Mouse (Mus musculus) yolk sac, embryonic 10.5 days (tissue): ENCODE results near the gene Ercc8.

Experiments used
- DNase-seq: peaks from one replicate; pipeline ENCODE4 v3.0.0-alpha.2; 2017; ENCODE audit warnings: low spot score

Ercc8 gene

DNA sequence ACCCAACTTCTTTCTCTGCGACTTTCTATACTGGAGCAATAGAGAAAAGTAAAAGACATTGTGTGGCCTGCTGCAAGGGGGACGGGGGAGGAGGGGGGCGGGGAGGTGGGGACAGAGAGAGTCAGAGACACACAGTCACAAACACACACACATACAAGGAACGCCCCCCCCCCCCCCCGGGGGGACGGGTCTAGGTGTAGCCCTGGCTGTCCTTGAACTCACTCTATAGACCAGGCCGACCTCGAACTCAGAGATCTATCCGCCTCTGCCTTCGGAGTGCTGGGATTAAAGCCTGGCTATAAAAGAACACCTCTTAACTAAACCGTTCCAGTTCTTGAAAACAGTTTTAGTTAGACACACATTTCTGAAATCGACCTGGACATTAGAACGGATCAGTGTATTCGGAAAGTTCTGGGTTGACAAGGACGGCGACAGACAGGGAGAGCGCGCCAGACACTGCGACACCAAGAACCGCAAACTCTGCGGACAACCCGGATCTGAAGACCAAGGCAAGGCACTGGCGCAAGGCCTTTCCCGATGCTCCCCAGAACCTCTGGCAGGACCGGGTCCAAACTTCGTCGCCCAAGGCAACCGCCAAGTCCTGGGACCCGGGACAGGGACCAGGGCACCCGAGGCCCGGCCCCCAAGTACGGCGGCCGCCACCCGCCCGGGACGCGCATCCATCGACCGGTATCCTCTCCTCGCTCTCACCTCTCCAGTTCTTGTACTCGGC lies 633 bp upstream of the Ercc8 start:
- no peak for DNase-seq

GRCm38 (mm10) chr13:108159241-108159575 lies 677 bp downstream of the Ercc8 start:
- DNase-seq = no peak

DNA sequence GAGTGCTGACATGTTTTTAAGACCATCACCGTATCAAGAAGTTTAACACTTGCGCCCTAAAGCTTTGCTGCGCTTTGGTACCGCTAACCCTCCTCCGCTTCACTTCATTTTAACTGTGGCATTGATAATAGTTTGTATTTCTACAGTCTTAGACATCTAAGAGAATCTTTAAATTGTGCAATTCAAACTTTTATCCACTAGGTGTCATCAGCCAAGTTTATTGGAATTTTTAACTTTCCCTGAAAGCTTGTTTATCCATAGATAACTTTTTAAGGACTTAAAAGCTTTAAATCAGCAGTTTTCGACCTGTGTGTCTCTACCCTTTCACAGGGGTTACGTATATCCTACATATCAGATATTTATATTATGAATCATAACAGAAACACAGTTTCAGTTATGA lies 1.4 kb downstream of the Ercc8 start:
- no peak for DNase-seq

DNA sequence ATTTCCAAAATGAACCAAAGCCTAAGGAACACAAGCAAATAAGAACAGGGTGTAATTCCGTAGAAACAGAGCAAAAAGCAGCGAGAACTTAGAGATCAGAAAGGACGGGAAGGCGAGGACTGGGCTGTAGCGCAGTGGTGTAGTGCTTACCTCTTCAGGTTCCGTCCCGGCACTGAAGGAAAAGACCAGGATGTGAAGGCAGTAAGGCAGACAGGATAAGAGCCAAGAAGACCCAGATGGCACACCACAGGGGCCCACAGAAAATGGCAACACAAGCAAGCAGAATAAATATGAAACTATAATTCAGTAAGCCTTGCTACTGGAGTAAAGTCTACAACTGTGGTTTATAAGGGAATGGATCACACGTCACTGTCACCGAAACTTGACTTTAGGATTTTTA lies 5.4 kb downstream of the Ercc8 start:
- no peak for DNase-seq

DNA sequence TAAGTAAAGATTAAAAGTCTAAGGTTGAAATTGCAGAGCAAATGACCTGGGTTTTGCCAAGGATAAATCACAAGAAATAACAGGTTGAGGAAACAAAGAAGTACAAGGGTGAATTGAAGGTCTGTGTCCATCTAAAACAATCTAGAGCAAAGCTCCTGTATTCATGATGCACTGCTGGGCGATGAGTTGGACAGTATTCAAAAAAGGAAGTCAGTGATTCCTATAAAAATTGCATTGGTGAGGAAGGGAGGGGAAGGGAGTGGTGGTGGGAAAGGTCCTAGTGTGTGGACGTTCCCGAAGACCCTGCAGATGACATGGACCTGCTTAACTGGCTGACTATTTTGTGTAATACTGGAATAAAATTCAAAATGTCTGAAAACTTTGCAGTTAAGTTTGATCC lies 6.1 kb downstream of the Ercc8 start:
- no peak for DNase-seq

DNA sequence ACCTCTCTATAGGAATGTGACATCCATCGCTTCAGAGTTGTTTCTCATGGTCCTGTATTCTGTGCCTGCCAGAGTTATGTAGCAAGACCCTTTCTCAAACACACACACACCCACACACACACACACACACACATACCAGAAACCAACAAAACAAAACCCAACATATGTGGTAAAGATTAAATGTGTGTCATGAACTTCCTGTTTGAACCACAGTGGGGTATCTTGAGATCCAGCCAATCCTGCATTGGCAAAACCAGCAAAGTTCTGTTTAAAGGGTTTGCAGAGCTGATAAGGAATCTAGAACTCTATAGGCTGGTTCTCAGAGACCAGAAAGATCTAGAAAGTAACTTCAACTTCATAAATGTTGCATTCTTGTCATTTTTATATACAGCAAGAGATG lies 11.5 kb downstream of the Ercc8 start:
- DNase-seq = no peak

- no peak for DNase-seq
Measured at GRCm38 (mm10) chr13:108170511-108170910, 12.0 kb downstream of the Ercc8 start.

DNA sequence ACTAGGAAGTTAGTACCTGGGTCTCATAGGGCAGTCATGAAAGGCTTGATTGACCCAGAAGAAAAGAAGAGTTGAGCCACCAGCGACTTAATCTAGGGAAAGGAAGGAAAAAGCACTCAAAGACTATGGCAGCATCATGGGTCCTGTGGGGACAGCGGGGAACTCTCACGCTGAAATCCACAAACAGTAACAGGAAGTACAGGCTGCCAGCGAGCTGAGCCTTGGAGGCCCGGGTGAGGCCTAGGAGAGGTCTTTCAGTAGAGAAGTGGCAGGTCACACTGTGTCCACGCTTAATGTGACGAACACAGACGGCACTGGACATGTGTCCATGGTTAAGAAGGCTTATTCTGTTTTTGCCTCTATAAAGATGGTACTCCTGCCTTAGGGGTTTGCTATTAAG lies 21.1 kb downstream of the Ercc8 start:
- no peak for DNase-seq

DNA sequence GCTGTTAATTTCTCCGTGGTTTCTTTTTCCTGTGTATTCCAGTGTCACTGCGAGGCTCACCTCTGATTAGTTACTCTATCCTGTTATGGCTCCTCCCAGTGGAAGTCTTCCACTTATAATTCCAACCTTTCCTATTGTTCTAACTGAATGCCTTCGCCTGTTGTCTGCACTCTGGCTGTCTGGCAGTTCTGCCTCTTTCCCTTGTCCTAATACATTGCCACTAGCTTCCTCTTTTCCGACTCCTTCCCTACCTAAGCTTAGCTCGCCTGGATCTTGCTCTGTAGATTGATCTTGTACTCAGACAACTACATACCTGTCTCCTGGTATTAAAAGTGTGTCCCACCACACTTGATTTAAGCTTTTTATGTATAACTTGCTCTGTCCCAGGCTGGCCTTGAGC lies 22.3 kb downstream of the Ercc8 start:
- no peak for DNase-seq

DNA sequence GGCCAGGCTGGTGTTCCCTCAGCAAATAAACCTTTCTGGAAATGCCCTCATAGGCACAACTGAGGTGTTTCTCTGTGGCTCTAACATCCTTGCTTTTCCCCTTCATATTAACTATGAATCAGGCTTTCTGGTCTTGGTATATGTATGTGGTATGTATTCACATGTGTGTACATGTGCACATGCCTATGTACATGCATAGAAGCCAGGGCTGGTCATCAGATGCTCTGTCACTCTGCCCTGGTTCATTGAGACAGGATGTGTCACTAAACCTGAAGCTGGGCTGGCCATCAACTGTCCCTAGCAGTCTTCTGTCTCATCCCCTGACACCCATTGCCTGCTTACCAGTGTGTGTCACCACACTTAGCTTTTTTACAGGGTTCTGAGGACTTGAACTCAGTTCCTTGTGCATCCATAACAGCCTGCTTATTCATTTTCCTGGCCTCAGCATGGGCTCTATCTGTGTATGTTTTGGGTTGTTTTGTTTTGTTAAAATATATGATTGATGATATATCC lies 26.3 kb downstream of the Ercc8 start:
- DNase-seq = no peak

DNA sequence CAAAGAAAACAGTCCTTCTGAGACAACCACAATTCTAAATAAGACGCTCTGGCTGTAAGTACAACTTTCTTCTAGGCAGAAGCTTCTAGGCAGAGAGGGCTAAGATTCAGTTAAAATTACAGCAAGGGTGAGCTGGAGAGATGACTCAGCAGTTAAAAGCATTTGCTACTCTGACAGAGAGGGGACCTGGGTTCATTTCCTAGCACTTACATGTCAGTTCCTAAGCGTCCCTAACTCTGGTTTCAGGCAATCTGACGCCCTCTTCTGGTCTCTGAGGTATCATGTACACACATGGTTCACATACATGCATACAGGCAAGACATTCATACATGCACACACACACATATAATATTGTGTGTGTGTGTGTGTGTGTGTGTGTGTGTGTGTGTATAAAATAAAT lies 27.0 kb downstream of the Ercc8 start:
- DNase-seq = no peak

GRCm38 (mm10) chr13:108187994-108188393 lies 29.5 kb downstream of the Ercc8 start:
- DNase-seq = no peak

DNA sequence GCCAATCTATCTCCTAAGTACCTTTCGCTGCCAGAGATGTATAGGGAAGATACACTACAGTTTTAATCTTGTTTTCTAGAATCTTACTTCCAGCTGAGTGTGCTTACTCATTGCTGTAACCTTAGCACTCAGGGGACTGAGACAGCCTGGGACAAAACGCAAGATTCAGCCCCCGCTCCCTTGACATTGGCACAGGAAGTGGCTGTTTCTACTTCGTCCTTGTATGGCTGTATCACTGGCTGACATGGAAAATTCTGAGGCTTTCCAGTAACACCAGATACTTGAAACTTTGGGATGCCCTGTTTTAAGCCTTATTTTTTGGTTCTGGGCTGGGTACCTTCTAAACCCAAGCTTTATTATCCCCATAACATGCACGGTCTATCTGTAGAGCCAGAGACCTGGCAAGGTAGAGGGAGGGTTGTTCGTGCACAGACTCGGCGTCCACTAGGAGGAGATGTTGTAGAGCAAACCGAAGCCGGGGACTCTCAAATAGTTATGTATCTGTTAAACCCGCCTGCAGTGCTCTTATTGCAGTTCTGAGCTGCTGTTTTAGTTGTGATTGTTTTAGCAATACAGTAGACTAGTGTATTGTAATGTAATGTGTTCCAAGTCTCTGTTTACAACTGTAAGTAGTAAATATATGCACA lies 32.7 kb downstream of the Ercc8 start:
- DNase-seq = peak; percentile 27

DNA sequence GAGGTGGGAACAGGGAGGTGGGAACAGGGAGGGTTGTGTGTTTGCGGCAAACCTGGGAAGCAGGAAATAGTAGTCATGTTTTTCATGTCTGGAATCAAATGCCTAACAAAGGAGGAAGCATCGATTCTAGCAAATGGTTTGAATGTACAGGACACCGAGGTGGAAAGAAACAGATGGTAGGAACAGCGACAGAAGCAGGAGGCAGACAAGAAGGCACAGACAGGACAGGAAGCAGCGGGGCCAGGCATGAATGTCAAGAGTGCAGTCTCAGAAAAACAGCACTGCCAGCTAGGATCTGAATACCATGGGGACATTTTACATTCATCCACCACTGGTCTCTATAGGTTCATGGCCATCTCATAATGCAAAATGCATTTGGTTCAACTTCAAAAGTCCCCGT lies 36.9 kb downstream of the Ercc8 start:
- DNase-seq = no peak

- no peak for DNase-seq
Measured at GRCm38 (mm10) chr13:108204857-108205256, 46.3 kb downstream of the Ercc8 start.

DNA sequence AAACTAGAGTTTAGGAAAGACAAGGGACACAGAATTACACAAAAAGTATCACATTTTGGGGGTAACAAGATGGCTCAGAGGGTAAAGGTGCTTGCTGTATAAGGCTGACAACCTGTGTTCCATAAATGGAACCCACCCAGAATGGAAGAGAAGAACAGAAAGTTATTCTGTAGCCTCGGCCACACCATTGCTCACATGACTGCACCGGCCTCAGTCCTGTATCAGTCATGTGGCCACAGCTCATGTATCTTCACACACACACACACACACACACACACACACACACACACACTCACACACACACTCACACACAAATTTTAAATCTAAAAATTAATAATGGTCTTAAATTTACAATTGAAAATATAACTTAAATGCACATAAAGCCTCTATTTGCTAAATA lies 48.9 kb downstream of the Ercc8 start:
- no peak for DNase-seq

- DNase-seq = no peak
Measured at GRCm38 (mm10) chr13:108208090-108208489, 49.6 kb downstream of the Ercc8 start.

GRCm38 (mm10) chr13:108210960-108211359 lies 52.4 kb downstream of the Ercc8 start:
- no peak for DNase-seq

DNA sequence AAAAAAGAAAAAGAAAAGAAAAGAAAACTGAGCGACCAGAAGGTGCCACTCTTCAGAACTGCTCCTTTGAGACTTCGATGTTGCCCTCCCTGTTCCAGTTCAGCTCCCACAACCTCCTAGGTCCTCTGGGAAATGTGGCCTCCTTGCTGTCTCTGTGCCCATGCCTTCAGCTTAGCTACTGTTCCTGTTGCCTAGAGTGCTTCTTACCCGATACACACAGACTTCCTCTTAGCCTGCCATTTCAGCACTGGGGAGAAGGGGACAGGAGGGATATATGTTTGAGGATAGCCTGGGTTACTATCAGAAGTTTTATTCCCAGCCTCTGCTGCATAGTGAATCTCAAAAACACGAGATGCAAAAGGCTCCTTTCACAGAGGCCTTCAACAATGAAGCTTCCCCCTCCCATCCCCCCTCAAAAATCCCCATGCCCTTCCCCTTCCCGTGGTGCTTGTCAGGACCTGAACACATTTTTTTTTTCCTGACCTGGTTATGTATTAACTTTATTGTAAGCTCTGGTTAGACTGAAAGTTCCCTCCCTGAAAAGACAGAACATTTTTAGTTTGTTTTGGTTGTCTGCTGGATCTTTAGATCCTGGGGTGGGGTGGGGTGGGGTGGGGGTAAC lies 54.0 kb downstream of the Ercc8 start:
- peak; percentile 40 for DNase-seq

DNA sequence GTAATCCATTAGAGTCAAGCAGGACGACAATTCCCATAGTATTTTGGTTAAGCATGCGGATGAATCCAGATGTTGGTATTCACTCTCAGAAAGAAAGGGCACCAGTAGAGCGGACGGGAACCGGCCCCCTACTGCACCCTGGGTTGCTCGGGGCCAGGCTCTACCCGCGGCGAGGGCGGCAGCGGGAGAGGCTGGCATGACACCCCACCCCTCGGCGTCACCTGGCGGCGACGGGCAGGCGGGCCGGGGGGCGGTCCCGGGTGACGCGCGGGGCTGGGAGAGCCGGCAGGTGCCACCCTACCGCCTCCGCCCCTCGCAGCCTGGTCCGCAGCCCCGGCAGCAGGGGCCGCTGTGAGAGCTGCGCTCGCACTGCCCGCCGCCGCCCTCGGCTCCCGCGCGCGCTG lies 55.6 kb downstream of the Ercc8 start, which contains the start of gene Elovl7:
Gene Elovl7, plus strand, starts transcription at position 324 of the 404 bp plus-strand sequence.
- peak; percentile 75 for DNase-seq

DNA sequence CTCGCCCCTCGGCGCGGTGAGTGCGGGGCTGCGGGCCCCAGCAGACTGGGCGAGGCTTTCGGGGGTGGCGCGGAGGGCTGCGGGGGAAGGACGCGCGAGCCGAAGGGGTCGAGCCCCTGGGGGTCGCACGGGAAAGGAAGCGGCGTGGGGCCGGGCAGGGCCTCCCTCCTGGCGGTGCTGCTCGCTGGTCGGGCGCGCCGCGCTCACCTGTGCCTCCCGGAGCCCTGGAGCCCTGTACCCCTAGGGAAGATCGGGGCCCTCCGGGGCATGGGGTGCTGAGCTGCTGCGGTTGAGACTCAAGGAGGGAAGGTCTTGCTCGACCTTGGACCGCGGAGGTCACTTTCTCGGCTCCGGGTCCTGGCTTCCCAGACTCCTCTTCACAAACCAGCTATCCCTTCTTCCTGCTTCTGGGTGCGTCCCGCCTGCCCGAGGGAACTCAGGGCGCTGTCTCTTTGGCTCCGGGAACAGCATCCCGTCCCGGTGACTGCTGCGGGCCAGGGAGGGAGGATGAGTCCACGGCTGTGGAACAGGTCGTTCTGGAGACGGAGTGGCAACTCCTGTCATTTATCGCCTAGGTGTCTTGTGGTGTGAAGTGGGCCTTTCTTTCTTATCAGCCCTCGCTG lies 56.1 kb downstream of the Ercc8 start:
- DNase-seq = peak; percentile 58

GRCm38 (mm10) chr13:108215231-108215780 lies 56.8 kb downstream of the Ercc8 start:
- DNase-seq = no peak

DNA sequence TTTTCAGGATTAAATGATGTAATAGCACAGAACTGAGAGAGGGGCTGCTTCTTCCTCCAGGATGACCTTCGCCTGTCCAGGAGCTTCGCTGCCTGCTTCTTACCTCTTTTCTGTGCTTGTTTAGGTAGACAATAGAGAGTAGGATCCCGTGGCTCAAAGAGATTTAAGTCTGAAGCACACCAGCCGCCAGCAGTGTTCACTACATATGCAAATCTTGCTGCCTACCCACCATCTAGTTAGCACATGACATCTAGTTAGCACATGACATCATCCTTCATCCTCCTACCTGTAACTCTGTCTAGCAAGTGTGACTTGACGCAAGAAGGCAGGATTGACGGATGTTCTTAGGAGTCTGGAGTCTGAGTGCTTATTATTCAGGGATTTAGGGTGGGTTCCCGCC lies 61.2 kb downstream of the Ercc8 start:
- no peak for DNase-seq
